Mouse (Mus musculus) lung, postnatal 25 days (tissue): ENCODE results near the gene H2afz.
"Not testable (repeated sequence)": the region's sequence is repeated elsewhere in the genome, so short reads cannot be mapped to it uniquely, and the experiment has no call there.

Source experiments
- DNase-seq: peaks from one replicate; pipeline ENCODE4 v3.0.0; 2022; ENCODE audit warnings: low spot score

The H2afz gene

DNA sequence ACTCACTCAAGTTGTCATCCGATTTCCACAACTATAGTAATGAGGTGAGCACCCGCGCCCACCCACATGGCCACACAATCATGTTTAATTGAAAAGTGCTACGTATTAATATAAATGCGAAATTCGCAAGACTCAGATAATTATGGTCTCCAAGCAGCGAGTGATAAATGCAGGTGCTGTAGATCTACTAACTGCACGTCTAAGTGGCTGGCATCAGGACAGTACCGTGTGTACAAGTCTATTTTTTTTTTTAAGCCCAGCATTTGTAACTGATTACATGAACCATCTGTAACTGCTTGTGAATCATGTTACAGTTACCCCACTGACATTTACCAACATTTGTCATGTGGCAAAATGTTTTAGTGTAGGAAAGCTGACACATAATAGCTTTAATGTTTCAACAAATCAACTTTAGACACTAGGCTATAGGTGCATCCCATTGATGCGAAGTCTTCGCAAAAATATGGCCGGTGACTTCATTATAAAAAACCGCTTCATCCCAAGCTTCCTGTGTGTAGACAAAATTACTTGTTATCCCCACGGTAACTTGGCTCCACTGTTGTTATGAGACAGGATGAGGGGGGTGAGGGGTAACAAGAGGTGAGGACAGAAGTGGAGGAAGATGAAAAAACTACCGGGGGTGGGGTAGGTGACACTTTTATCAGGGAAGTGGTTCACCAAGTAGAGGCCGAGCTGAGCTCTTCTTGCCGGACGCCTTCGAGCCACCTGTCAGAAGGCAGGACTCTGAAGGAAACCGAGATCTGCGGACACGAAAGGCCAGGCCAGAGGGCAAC lies 760 bp upstream of the H2afz start:
- DNase-seq = no peak

DNA sequence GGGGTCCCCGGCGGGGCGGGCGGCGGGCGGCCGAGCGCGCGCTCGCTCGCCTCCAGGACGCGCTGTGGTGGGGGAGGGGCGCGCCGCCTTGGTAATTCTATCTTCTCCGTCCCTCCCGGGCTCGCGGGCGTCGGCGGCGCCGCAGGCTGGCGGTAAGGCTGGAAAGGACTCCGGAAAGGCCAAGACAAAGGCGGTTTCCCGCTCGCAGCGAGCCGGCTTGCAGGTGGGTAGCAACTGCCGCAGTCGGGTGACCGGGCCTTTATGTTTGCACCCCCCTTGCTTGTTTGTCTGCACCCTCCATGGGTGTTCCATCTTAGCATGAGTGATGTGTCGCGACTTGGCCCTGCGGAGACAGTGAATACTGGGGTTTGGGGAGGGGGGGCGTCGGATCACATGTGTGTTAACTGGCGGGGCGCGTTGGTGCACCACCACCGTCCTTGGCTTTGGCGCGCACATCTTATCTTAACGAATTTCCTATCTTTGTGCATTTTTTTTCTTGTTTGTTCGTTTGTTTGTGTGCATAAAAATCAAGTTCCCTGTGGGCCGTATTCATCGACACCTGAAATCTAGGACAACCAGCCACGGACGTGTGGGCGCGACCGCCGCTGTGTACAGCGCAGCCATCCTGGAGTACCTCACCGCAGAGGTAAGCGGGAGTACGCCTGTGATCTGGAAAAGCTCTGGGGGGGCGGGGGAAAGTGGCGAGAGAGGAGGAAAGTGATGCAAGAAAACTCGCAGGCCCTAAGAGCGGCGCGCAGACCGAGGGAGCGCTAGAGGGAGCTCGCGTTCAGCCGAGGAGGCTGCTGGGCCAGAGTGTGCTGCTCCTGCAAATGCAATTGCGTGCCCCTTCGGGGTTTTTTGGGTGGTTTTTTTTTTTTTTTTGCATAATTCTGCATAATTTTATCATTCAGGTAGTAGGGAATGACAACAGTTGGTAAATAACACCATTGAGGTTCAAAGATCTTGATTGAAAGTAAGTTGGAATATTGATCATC lies 998 bp downstream of the H2afz start:
- peak; percentile 88 for DNase-seq

DNA sequence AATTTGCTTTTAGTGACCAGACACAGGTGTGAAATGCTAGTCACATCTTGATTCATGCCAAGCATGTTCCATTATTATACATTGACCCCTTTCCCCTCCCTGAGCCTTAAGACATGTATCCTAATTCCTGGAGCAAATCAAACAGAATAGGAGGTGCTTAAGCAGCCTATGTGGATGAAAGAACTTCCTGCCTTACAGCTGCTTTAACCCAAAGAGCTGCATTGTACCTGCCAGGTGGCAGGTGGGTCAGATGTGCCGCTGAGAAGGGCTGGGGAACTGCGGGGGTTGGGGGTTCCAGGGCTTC lies 2.8 kb downstream of the H2afz start:
- DNase-seq = no peak

DNA sequence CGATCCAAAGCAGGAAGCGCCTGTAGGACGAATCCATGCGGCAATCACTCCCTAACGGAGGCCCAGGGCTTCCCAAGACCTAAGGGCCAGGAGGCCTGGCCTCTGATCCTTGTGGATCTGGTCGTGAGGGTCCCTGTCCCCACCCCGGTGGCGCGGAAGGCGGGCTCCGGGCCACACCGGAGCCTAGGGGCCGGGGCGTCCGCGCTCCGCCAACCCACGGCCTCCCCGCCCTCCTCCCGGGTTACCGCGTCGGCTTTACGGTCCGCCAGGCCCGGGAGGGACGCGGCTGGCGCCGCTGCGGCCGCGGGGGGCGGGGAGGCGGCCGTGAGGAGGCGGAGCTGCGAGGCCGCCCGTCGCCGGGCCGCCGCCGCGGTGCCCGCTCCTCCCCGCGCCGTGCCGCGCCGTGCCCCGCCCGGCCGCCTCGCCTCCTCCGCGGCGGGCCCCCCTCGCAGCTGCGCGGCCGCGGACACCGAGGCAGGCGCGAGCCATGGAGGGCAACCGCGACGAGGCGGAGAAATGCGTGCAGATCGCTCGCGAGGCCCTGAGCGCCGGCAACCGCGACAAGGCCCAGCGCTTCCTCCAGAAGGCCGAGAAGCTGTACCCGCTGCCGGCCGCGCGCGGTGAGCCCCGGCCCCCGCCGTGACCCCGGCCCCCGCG lies 3.3 kb downstream of the H2afz start, which contains the start of gene Dnajb14:
Gene Dnajb14, plus strand, starts transcription at position 239 of the 657 bp plus-strand sequence.
- DNase-seq = peak; percentile 49

DNA sequence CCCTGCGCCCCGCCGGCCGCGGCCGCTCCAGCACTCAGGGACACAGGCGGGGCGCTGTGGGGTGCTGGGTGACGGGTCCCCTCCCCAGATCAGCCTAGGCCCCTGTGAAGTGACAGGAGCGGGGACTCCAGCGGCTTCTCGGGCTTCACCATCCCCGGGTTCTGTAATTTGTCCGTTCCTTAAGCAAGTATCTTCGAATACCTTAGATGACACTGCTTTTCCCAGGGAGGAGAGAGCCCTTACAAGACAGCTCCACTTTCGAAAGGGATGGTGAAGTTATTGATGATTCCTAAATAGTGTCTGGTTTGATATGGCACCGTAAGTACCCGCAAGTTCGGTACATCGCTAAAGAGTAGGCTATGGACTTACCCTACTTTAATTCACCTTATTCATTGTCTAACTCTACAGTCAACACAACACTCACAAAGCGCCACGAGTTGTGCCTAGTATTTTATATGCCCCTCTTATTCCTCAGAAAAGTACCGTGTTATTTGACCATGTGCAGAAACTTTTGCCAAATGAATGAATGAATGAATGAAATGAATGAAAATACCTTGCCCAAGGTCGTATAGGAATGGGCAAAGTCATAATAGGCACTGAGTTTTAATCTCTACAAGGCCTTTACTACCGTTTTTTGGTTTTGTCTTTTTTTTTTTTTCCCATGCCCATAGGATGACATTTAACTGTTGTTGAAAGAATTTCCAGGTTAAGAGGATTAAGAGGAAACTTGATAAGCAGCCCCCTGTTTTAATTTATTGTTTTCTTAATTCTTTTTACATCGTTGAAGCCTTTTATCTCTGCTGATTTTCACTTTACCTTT lies 4.0 kb downstream of the H2afz start:
- DNase-seq = no peak

DNA sequence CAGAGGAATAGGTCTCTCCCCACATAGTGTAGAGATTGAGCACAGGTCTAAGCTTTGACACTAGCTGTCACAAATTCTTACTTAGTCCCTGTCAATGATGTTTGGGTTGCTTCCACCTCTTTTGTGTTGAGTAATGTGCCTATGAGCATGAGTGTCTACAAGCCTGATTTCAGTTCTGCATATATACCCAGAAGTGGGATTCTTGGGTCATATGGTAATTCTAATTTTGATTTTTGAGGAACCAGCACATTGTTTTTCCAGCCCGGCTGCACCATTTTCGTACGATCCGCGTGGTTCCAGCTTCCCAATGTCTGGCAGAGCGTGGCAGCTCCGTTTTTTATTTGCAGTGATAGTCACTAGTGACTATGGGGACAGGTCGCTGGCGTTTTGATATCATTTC lies 5.1 kb downstream of the H2afz start:
- DNase-seq = no peak

DNA sequence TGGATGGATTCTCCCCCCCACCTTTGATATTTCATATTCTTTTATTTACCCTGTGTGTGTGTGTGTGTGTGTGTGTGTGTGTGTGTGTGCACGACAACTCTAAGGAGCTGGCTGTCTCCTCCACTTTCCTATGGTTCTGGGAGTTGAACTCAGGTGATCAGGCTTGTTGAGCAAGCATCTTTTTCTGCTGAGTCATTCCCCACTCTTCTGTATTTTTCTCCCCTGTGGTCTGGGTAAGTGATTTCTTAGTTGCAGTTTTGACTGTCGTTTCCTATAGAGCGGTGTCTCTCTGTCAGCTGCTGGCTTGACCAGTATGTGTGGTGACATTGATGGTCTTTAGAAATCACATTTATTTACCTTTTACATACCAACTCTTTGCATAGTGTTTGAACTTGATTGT lies 15.0 kb downstream of the H2afz start:
- DNase-seq = no peak

DNA sequence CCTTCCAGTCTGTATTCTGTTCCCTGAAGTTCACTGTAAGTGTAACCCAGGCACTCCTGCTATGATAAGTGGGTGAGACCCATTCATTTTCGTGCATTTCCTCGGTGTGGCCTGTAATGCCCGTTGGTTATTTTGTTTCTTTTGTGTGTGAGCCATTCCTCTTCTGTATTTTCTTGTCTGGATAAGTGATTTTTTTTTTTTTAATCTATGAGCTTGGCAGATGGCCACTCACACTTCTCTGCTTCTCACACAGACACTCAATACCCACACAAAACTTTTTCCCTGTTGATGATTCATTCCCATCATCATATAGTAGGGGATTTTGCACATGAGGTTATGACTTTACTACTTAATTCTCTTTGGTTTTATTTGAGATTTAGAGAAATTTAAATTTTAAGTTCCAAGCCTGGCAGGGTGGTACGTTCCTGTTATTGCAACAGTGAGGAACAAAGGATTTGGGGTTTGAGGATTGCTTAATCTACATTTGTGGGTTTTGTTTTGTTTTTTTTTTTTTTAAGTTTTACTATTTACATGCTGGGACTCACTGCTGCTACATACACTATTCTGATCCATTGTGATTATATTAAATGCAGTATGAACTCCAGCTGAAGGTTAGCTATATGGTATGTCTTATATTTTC lies 15.9 kb downstream of the H2afz start:
- no peak for DNase-seq

DNA sequence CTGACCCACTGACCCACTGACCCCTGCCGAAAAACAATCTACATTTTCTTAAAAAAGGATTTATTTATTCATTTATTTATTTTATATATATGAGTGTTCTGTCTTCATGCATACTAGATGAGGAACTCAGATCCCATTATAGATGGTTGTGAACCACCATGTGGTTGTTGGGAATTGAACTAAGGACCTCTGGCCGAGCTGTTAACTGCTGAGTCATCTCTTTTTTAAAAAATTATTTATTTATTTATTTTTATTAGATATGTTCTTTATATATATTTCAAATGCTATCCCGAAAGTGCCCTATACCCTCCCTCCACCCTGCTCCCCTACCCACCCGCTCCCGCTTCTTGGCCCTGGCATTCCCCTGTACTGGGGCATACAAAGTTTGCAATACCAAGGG lies 16.8 kb downstream of the H2afz start:
- DNase-seq = no peak

DNA sequence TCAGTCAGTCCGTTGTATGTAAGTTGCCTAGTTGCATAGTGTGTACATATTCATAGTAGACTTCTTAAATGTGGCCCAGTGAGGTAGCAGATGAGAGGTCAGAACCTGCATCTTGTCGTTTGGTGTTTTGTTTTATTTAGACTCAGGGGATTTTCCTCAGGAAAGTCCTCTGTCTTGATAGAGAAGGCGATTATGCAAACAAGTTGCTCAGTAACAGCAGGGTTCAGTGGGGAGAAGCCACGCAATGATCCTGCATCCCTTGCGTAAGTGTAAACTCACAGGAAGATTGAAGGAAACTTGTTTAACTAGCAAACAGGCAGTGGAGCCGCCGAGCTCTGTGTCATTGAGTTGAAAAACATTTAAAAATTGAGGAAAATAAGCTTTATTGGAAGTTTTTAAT lies 23.7 kb downstream of the H2afz start:
- DNase-seq = no peak

DNA sequence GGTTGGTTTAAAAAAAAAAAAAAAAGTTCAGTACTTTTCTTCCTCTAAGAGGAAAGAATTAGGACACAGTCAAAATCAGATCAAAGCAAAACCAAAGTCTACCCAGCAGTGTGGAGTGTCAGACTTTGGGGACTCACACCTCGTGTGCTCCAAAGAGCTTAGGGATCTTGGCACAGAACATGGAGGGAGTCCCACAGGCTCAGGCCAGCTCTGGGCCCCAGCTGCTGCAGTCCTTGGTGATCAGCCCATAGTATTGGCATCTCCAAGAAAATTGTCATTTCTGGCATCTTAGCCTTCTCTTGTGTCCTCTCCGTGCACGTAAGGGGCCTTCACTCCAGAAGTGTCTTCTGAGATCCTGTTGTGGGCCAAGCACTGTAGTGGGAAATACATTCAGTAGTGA lies 26.8 kb downstream of the H2afz start:
- DNase-seq = no peak

DNA sequence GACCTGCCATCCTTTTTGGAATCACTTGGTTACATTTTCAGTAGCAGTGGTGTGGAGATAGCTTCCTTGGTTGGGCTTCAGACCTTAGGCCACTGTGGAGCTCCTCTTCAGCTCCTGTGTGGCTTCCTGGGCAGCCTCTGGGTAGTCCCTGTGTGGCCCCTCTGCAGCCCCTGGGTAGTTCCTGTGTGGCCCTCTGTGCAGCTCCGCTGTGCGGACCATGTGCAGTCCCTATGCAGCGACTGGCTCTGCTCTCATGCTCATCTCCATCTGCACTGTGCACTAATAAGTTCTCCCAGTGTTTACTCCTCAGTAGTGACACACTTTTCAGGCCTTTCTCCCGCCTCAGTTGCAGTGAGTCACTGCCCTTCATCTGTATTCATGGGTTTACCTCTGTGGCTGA lies 27.8 kb downstream of the H2afz start:
- no peak for DNase-seq

DNA sequence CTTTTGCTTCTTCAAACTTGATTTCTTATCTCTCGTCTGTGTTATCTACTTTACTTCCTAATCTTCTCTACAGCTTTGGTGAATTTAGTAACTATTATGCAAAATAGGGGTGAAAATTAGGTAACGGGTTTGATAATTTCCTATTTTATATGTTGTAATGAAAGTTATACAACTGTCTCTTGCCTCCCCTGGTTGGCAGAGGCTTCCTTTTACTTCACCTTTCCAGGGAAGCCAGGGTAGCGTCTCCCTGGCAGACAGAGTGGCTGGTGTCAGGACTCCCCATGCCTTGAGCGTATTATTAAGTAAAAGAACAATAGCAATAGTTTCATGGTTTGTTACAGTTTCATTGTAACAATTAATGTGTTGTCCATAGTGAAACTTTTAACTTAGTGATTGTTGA lies 29.5 kb downstream of the H2afz start:
- no peak for DNase-seq

DNA sequence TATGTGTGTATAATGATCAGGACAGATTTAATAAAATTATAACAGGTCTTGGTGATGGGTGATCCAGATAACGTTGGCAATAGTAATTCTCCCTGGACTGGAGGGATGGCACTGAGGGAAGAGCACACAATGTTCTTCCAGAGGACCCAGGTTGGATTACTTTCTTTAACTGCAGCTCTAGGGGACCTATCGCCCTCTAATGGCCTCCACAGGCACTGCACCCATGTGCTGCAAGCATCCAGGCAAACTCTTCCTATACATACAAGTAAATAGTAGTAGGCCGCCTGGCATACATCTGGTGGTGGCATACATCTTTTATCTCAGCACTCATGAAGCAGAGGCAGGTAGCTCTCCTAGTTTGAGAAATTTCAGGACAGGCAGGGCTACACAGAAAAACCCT lies 30.9 kb downstream of the H2afz start:
- no peak for DNase-seq

DNA sequence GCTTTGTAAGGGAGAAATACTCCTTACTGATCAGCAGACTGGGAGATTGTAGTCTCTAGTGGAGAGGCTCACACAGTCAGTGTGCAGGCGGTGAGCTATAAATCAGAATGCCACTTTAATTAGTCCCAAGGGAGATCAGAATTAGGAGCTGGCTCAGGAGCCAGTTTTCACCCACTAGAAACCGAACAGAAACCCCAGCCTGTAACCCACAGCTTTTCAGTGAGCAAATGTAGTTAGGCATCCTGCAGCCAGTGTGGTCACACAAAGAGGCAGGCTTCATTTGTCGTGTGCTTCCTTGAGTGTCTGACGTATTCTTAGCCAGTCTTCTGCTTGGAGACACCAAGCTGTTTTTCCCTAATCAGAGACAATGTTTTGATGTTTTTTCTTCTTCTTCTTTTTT lies 32.1 kb downstream of the H2afz start:
- no peak for DNase-seq

DNA sequence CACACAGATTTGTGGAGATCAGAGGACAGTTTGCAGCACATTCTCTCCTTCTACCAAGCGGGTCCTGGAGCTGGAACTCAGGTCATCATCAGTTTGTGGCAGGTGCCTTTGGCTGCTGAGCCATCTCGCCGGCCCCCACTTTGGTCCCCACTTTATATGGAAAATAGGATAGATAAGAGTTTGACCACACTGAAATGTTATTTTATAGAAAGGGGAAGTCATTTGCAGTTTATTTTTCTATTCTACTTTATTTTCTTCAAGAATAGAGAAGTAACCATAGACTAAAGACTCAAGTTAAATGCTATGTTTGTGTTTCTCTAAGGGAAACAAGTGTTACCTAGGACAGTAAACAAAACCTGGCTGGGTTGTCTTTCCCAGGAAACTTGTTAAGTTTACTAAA lies 32.6 kb downstream of the H2afz start:
- no peak for DNase-seq

DNA sequence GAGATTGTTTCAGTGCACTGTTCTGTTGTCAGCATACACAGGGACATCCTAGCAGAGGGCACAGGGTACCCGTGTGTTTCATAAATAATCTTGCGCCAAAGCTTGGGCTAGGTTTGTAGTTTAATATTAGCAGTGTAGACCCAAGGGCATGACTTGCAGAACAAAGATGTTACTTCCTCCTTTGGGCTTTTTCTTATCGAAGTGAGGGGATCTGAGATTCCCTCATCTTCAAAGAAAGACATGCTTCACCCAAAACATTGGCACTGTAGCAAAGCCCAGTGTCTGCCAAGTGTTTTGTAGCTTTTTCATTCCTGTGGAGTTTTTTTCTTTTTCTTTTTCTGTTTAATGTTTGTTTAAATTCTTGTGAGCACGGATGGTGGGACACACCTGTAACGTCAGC lies 33.4 kb downstream of the H2afz start:
- no peak for DNase-seq

DNA sequence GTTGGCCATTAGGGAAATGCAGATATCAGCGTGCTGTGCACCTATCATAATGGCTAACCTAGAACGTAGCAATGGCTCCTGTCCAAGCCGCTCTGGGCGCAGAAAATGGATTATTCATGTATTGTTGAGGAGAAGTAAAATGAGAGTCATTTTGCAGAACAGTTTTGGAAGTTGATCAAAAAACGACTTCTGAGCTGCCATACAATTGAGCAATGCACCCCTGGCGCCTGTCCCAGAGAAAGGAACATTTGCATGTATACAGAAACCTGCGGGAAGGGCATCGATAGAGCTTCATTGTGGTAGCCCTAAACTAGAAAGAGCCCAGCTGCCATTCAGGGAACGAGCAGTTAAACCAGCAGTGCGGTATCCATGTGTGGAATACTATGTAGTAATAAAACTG lies 35.9 kb downstream of the H2afz start:
- DNase-seq = no peak

DNA sequence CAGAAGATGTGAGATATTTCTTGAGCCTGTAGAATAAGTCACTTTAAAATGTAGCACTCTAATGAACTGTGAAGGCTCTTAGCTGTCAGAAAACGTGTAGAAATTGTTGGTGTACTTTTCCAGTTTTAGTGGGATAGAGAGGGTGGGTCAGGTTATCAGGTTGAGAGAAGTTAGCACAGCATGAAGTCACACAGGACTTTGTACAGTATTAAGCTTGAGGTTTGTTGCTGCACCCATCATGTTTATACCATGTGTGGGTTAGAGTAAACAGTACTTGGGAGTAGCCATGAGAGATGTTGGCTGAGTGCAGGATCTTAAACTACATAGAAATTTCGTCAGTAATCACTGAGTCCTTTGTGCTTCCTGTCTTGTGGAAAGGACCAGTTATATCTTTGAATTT lies 48.8 kb downstream of the H2afz start:
- DNase-seq = no peak

DNA sequence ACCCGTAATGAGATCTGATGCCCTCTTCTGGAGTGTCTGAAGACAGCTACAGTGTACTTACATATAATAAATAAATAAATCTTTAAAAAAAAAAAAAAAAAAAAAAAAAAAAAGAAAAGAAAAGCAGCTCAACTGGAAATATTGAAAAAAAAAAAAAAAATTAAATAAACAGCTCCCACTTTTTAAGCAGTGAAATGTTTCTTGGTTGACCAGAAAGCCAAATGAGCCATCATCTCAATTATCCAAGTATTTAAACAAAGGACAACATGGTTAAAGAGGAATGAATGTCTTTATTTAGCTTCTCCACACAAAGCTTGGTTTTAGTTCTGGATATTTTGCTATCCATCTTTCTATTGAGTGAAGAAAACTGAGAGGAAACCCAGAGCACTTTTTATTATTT lies 50.3 kb downstream of the H2afz start:
- not testable (repeated sequence) for DNase-seq
